Mouse (Mus musculus): Measurements from ENCODE around the gene Dnah11.

GRCm38 (mm10) chr12:118221182-118221581 lies 22.3 kb upstream of the Dnah11 start:
- no peak for TF ChIP-seq POLR2A (IDR thresholded peaks at IDR 0.05; ENCODE audit: control insufficient read depth, extremely low read depth, insufficient read depth, low read length, poor library complexity)
- no peak for TF ChIP-seq CTCF (IDR thresholded peaks at IDR 0.05; ENCODE audit: borderline replicate concordance, control insufficient read depth, extremely low read depth, insufficient read depth, low read length, poor library complexity)
